Mouse (Mus musculus) heart, embryonic 12.5 days (tissue): ENCODE data around the gene Otud5. TPM values are rescaled to one million over a fixed set of nuclear protein-coding genes. Genes with fewer than 3 reads are reported as not detected.
"Not testable (repeated sequence)": the region's sequence is repeated elsewhere in the genome, so short reads cannot be mapped to it uniquely, and the experiment has no call there.

Experiments used
- ATAC-seq: fragments of 200-750 bp; cut with Nextera tagmentation; 2 replicates; pipeline ENCODE4 v1.8.0; 2017; ENCODE audit warnings: moderate TSS enrichment, moderate library complexity; ENCODE audit not compliant: insufficient number of reproducible peaks, low FRiP score
- H3K27ac ChIP-seq: fragments of 300-500 bp; sonication (generic); 2 replicates; pipeline ENCODE4 v1.5.1; 2016; ENCODE audit warnings: mild to moderate bottlenecking, moderate library complexity; ENCODE audit not compliant: poor library complexity, severe bottlenecking
- H3K27me3 ChIP-seq: fragments of 300-500 bp; sonication (generic); replicated peaks from 2 replicates; pipeline ENCODE4 v1.6.1; 2016; ENCODE audit warnings: mild to moderate bottlenecking, moderate library complexity
- H3K36me3 ChIP-seq: fragments of 300-500 bp; sonication (generic); 2 replicates; pipeline ENCODE4 v1.6.1; 2016; ENCODE audit warnings: mild to moderate bottlenecking, moderate library complexity
- H3K4me1 ChIP-seq: fragments of 300-500 bp; sonication (generic); replicated peaks from 2 replicates; pipeline ENCODE4 v1.6.1; 2016; ENCODE audit warnings: mild to moderate bottlenecking
- H3K4me2 ChIP-seq: fragments of 300-500 bp; sonication (generic); 2 replicates; pipeline ENCODE4 v1.6.1; 2016; ENCODE audit warnings: mild to moderate bottlenecking, moderate library complexity
- H3K4me3 ChIP-seq: fragments of 300-500 bp; sonication (generic); 2 replicates; pipeline ENCODE4 v1.5.1; 2016; ENCODE audit warnings: mild to moderate bottlenecking
- H3K9ac ChIP-seq: fragments of 300-500 bp; sonication (generic); 2 replicates; pipeline ENCODE4 v1.6.1; 2016; ENCODE audit warnings: mild to moderate bottlenecking, moderate library complexity
- H3K9me3 ChIP-seq: fragments of 300-500 bp; sonication (generic); replicated peaks from 2 replicates; pipeline ENCODE4 v1.6.1; 2016; ENCODE audit warnings: mild to moderate bottlenecking, moderate library complexity
- WGBS: fragments of 180-500 bp; shearing (Covaris S2); methylation state at CpG from one replicate; pipeline ENCODE4 v1.1.7; 2016; 5-methylcytosine and 5-hydroxymethylcytosine counted together
- polyA plus RNA-seq: library from polyadenylated mRNA; unstranded; fragments of >200 nt; fragmentation: Nextera tagmentation; extraction: Ambion mirVana; gene quantifications from 2 replicates; pipeline ENCODE4 v1.2.1, GENCODE M21; 2016

The Otud5 gene
- polyA plus RNA-seq, 1 experiment from 2014 or later = 41.2 TPM

GRCm38 (mm10) chrX:7879819-7880218, 38.7 kb downstream of the Otud5 start:
- Histone ChIP-seq H3K27ac (no peak overlapping the region), H3K9ac (no peak overlapping the region), H3K9me3 (no peaks in the 10 kb centered on the region), H3K4me3 (peak overlapping the region; percentile 20; the same call in 1 of the 2 replicates), H3K36me3 (peaks cover 6% of the 10 kb centered on the region), H3K4me2 (peak overlapping the region; percentile 56), H3K27me3 (0 out of 2 replicates have a peak, but pooled peaks cover 6% of the 10 kb centered on the region), H3K4me1 (peaks cover 7% of the 10 kb centered on the region; the same call in 1 of the 2 replicates)
- ATAC-seq = 0 out of 2 replicates have a peak, but pooled peaks have one; percentile 13
- 9% methylated on average over 11 of the region's 11 CpGs for WGBS

GRCm38 (mm10) chrX:7883841-7884567, 42.8 kb downstream of the Otud5 start, which contains the start of gene Slc35a2:
TSS of gene Slc35a2 (plus strand) at chrX:7884028.
- Histone ChIP-seq H3K4me2 (peak within 1 kb of the TSS; percentile 73), H3K27me3 (no peaks in the 10 kb centered on the region), H3K4me1 (peaks cover 4% of the 10 kb centered on the region; the same call in 1 of the 2 replicates), H3K27ac (peak within 1 kb of the TSS; percentile 88), H3K36me3 (0 out of 2 replicates have a peak, but pooled peaks cover 10% of the 10 kb centered on the region), H3K9me3 (no peaks in the 10 kb centered on the region), H3K4me3 (peak within 1 kb of the TSS; percentile 68), H3K9ac (peak within 1 kb of the TSS; percentile 61)
- WGBS = 7% methylated on average over 49 of the region's 49 CpGs
- peak; percentile 92 for ATAC-seq

GRCm38 (mm10) chrX:7898211-7898610, 57.0 kb downstream of the Otud5 start:
- H3K36me3 ChIP-seq = peaks cover 25% of the 10 kb centered on the region
- peaks cover 5% of the 10 kb centered on the region; the same call in 1 of the 2 replicates for H3K4me1 ChIP-seq
- WGBS = 30% methylated on average over 13 of the region's 13 CpGs
- no peaks in the 10 kb centered on the region for H3K9me3 ChIP-seq
- no peak overlapping the region for H3K27ac ChIP-seq
- peak overlapping the region; percentile 68 for H3K9ac ChIP-seq
- peak overlapping the region; percentile 75 for H3K4me2 ChIP-seq
- H3K4me3 ChIP-seq = peak overlapping the region; percentile 70
- H3K27me3 ChIP-seq = no peaks in the 10 kb centered on the region
- no peak for ATAC-seq

GRCm38 (mm10) chrX:7898880-7899874, 58.0 kb downstream of the Otud5 start, which contains the start of the genes Pqbp1 and Timm17b:
TSS of gene Pqbp1 (minus strand) at chrX:7899269.
TSS of gene Timm17b (plus strand) at chrX:7899357.
- ATAC-seq = peak; percentile 99
- peaks cover 26% of the 10 kb centered on the region for H3K36me3 ChIP-seq
- WGBS = 9% methylated on average over 58 of the region's 62 CpGs

GRCm38 (mm10) chrX:7904441-7904840, 63.3 kb downstream of the Otud5 start:
- Histone ChIP-seq H3K9ac (no peak overlapping the region), H3K36me3 (peaks cover 21% of the 10 kb centered on the region), H3K27ac (no peak overlapping the region), H3K4me1 (no peaks in the 10 kb centered on the region), H3K27me3 (no peaks in the 10 kb centered on the region), H3K9me3 (no peaks in the 10 kb centered on the region), H3K4me3 (no peak overlapping the region), H3K4me2 (no peak overlapping the region)
- WGBS = 87% methylated on average over 5 of the region's 5 CpGs
- no peak for ATAC-seq

More at GRCm38 (mm10) chrX:7898880-7899874, 58.0 kb downstream of the Otud5 start, which contains the start of the genes Pqbp1 and Timm17b:
- H3K9ac ChIP-seq = peak within 1 kb of the TSS; percentile 68
- H3K27me3 ChIP-seq = no peaks in the 10 kb centered on the region
- H3K4me1 ChIP-seq = peaks cover 5% of the 10 kb centered on the region; the same call in 1 of the 2 replicates
- H3K27ac ChIP-seq = peak within 1 kb of the TSS; percentile 86
- H3K4me2 ChIP-seq = peak within 1 kb of the TSS; percentile 75
- H3K9me3 ChIP-seq = no peaks in the 10 kb centered on the region
- H3K4me3 ChIP-seq = peak within 1 kb of the TSS; percentile 70

DNA sequence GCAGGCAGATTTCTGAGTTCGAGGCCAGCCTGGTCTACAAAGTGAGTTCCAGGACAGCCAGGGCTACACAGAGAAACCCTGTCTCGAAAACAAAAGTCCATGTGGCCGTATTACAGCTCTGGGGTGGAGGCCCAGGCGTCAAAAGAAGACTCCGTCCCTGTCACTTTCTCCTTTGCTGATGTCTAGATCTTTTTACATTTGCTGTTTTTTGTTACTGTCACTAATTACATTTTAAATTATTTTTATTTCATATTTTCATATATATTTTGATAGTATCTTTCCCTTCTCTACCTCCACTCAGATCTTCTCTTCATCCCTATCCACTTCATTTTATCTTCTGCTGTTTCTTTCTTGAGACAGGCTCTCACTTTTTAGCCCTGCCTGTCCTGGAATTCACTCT, 66.6 kb downstream of the Otud5 start, which contains the start of gene Gm10491:
TSS of gene Gm10491 (minus strand) at position 101 of the 400 bp plus-strand sequence.
- H3K9ac ChIP-seq = no peak within 1 kb of the TSS
- WGBS = 82% methylated on average over 5 of the region's 5 CpGs
- ATAC-seq = no peak
- no peaks in the 10 kb centered on the region for H3K4me1 ChIP-seq
- no peak within 1 kb of the TSS for H3K27ac ChIP-seq
- H3K4me2 ChIP-seq = no peak within 1 kb of the TSS
- H3K4me3 ChIP-seq = no peak within 1 kb of the TSS
- H3K9me3 ChIP-seq = no peaks in the 10 kb centered on the region
- no peaks in the 10 kb centered on the region for H3K27me3 ChIP-seq
- peaks cover 21% of the 10 kb centered on the region for H3K36me3 ChIP-seq

DNA sequence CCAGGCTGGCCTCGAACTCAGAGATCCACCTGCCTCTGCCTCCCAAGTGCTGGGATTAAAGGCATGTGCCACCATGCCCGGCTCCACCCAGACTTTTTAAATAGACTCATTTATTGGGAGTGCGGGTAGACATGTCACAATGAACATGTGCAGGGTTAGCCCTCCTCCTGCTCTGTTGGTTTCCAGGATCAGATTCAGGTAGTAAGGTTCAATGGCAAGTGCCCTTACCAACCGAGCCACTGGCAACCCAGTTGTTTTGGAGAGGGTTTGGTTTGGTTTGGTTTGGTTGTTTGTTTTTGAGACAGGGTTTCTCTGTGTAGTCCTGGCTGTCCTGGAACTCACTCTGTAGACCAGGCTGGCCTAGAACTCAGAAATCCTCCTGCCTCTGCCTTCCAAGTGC, 68.1 kb downstream of the Otud5 start, which contains the start of gene Gm10490:
TSS of gene Gm10490 (plus strand) at position 301 of the 400 bp plus-strand sequence.
- WGBS = 85% methylated on average over 4 of the region's 4 CpGs
- H3K36me3 ChIP-seq = peaks cover 13% of the 10 kb centered on the region
- not testable (repeated sequence) for ATAC-seq, H3K9me3 ChIP-seq, H3K27me3 ChIP-seq, H3K4me3 ChIP-seq, H3K4me1 ChIP-seq, H3K4me2 ChIP-seq, H3K27ac ChIP-seq, H3K9ac ChIP-seq

GRCm38 (mm10) chrX:7910473-7910872, 69.3 kb downstream of the Otud5 start:
- H3K4me1 ChIP-seq = no peaks in the 10 kb centered on the region
- WGBS = 61% methylated on average over 6 of the region's 6 CpGs
- no peak overlapping the region for H3K4me2 ChIP-seq
- H3K36me3 ChIP-seq = peaks cover 13% of the 10 kb centered on the region
- no peak overlapping the region for H3K9ac ChIP-seq
- no peaks in the 10 kb centered on the region for H3K27me3 ChIP-seq
- ATAC-seq = no peak
- H3K27ac ChIP-seq = no peak overlapping the region
- H3K4me3 ChIP-seq = no peak overlapping the region
- H3K9me3 ChIP-seq = no peaks in the 10 kb centered on the region

GRCm38 (mm10) chrX:7915669-7916068, 74.5 kb downstream of the Otud5 start:
- H3K4me2 ChIP-seq, H3K36me3 ChIP-seq, ATAC-seq, H3K27ac ChIP-seq, H3K4me3 ChIP-seq, H3K9ac ChIP-seq, H3K4me1 ChIP-seq, H3K9me3 ChIP-seq: not testable (repeated sequence)
- 21% methylated on average over 3 of the region's 3 CpGs for WGBS
- peaks cover 25% of the 10 kb centered on the region for H3K27me3 ChIP-seq

- not testable (repeated sequence) for H3K9me3 ChIP-seq, H3K9ac ChIP-seq, H3K4me3 ChIP-seq, H3K27ac ChIP-seq, H3K4me2 ChIP-seq, ATAC-seq, H3K36me3 ChIP-seq
- Histone ChIP-seq H3K4me1 (peaks cover 13% of the 10 kb centered on the region; the same call in 1 of the 2 replicates), H3K27me3 (peaks cover 47% of the 10 kb centered on the region)
- WGBS = 61% methylated on average over 6 of the region's 6 CpGs
These were observed 76.8 kb downstream of the Otud5 start for GRCm38 (mm10) chrX:7917960-7918359.
